Mouse (Mus musculus): ENCODE results near the gene Twsg1.

DNA sequence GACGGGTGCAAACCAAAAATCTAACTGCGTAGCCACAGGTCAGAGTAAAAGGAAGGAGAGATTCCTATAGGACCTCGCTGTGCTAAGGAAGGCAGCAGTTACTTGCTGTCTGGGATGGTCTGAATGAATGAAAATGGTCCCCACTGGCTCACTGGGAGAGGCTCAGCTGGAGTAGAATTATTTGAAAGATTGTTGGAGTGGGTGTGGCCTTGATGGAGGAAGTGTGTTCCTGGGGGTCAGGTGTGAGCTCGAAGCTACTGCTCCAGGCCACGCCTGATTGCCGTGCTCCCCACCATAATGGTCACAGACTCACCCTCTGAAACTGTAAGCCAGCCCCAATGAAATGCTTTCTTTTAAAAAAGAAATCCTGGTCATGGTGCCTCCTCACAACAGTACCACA, 9.8 kb downstream of the Twsg1 start:
- TF ChIP-seq CTCF (IDR thresholded peaks at IDR 0.05; ENCODE audit: low read depth, low read length) (no peak), EP300 (IDR thresholded peaks at IDR 0.05; ENCODE audit: insufficient read depth, low read depth, low read length) (no peak), POLR2A (IDR thresholded peaks at IDR 0.05; ENCODE audit: insufficient read depth, low read length) (no peak)
